Mouse (Mus musculus) kidney, postnatal 0 days (tissue): ENCODE measurements around the gene Gm44790. TPM values are rescaled to one million over a fixed set of nuclear protein-coding genes. Genes with fewer than 3 reads are reported as not detected.
A peak's percentile ranks its signal among the peaks of the same experiment; 100 is the strongest.

ENCODE experiments used
- ATAC-seq: fragments of 200-750 bp; cut with Nextera tagmentation; replicated peaks from 2 replicates; pipeline ENCODE4 v1.8.0; 2017; ENCODE audit warnings: low read depth, moderate number of reproducible peaks, moderate TSS enrichment, moderate library complexity; ENCODE audit not compliant: low FRiP score
- DNase-seq: peaks from one replicate; pipeline ENCODE4 v3.0.0-alpha.2; 2016; ENCODE audit warnings: low spot score
- H3K27ac ChIP-seq: fragments of 300-500 bp; sonication (generic); 2 replicates; pipeline ENCODE4 v1.5.1; 2014; ENCODE audit warnings: mild to moderate bottlenecking
- H3K27me3 ChIP-seq: fragments of 300-500 bp; sonication (generic); 2 replicates; pipeline ENCODE4 v1.6.1; 2014; ENCODE audit warnings: low read length, mixed read lengths; ENCODE audit not compliant: insufficient read depth
- H3K36me3 ChIP-seq: fragments of 300-500 bp; sonication (generic); 2 replicates; pipeline ENCODE4 v1.6.1; 2014; ENCODE audit warnings: low read length, mixed read lengths; ENCODE audit not compliant: insufficient read depth
- H3K4me1 ChIP-seq: fragments of 300-500 bp; sonication (generic); replicated peaks from 2 replicates; pipeline ENCODE4 v1.6.1; 2014; ENCODE audit warnings: antibody characterized with exemption, low read length, mixed read lengths; ENCODE audit not compliant: insufficient read depth
- H3K4me2 ChIP-seq: fragments of 300-500 bp; sonication (generic); 2 replicates; pipeline ENCODE4 v1.6.1; 2014; ENCODE audit warnings: mild to moderate bottlenecking, low read length, moderate library complexity, mixed read lengths
- H3K4me3 ChIP-seq: fragments of 300-500 bp; sonication (generic); replicated peaks from 2 replicates; pipeline ENCODE4 v1.5.1; 2014; ENCODE audit warnings: low read depth, low read length
- H3K9ac ChIP-seq: fragments of 300-500 bp; sonication (generic); 2 replicates; pipeline ENCODE4 v1.6.1; 2014; ENCODE audit warnings: low read depth, low read length
- H3K9me3 ChIP-seq: fragments of 300-500 bp; sonication (generic); replicated peaks from 2 replicates; pipeline ENCODE4 v1.6.1; 2016; ENCODE audit warnings: low read length, inconsistent platforms, mixed read lengths
- CTCF ChIP-seq: IDR thresholded peaks from 2 replicates; pipeline ENCODE4 v1.5.1; 2016; ENCODE audit warnings: antibody characterized with exemption, low read depth, mild to moderate bottlenecking, moderate library complexity
- WGBS: fragments of 180-500 bp; shearing (Covaris S2); extraction: QIAGEN DNeasy Blood & Tissue Kit; methylation state at CpG from one replicate; pipeline ENCODE4 v1.1.7; 2014; 5-methylcytosine and 5-hydroxymethylcytosine counted together
- polyA plus RNA-seq: library from polyadenylated mRNA; unstranded; fragments of >200 nt; fragmentation: Nextera tagmentation; extraction: Ambion mirVana; gene quantifications from 2 replicates; pipeline ENCODE4 v1.2.1, GENCODE M21; 2015

The Gm44790 gene
- polyA plus RNA-seq, 1 experiment from 2014 or later, result not detected

DNA sequence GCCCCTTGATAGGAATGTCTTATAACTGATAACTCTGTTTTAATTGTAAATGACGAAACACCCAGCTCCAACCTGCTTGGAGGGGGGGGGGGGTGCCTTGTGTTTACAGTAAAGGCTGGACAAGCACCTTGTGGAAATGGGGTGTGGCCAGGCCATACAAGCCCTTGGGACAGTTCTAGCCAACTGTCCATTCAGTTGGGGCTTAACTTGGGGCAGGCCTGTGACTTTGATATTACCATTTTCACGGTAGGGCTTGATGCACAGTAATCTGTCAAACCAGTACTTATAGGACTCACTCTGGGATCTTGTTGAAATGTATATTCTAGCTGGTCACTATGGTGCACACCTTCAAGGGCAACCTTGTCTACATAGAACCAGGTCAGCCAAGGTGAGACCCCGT is 44.9 kb downstream of the Gm44790 start:
- H3K4me2 ChIP-seq, result peak overlapping the region; percentile 57
- no peaks in the 10 kb centered on the region for H3K27me3 ChIP-seq
- no peaks in the 10 kb centered on the region for H3K9me3 ChIP-seq
- 0 out of 2 replicates have a peak, but pooled peaks cover 3% of the 10 kb centered on the region for H3K36me3 ChIP-seq
- H3K4me3 ChIP-seq, result no peak overlapping the region
- peak overlapping the region; percentile 87 for H3K27ac ChIP-seq
- peaks cover 12% of the 10 kb centered on the region; the same call in 1 of the 2 replicates for H3K4me1 ChIP-seq
- no peak for DNase-seq
- WGBS, result 86% methylated on average over 3 of the region's 3 CpGs
- no peak for TF ChIP-seq CTCF
- no peak for ATAC-seq
- H3K9ac ChIP-seq, result peak overlapping the region; percentile 51; the same call in 1 of the 2 replicates

DNA sequence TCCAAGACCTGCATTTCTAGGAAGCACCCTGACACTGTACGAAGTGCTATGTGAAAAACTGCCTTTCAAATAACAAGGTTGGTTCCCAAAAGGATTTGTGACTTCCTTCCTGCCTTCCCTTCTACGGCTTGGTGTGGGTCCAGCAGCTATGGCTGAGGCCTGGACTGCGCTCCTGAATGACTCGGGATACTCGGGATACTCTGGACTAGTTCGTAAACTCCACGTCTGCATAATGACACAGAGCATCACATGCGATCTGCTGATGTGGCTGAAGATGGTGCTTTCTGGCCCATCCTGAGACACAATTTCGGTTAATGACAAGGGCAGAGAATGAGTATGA is 45.3 kb downstream of the Gm44790 start:
- DNase-seq (no peak), ATAC-seq (peak; percentile 48)
- no peaks in the 10 kb centered on the region for H3K27me3 ChIP-seq
- peak overlapping the region; percentile 57 for H3K4me2 ChIP-seq
- no peak for TF ChIP-seq CTCF
- 15% methylated on average over 9 of the region's 9 CpGs for WGBS
- peak overlapping the region; percentile 87 for H3K27ac ChIP-seq
- H3K4me1 ChIP-seq, result peaks cover 14% of the 10 kb centered on the region; the same call in 1 of the 2 replicates
- H3K9ac ChIP-seq, result peak overlapping the region; percentile 51
- H3K9me3 ChIP-seq, result no peaks in the 10 kb centered on the region
- 0 out of 2 replicates have a peak, but pooled peaks cover 3% of the 10 kb centered on the region for H3K36me3 ChIP-seq
- H3K4me3 ChIP-seq, result peak overlapping the region; percentile 23

DNA sequence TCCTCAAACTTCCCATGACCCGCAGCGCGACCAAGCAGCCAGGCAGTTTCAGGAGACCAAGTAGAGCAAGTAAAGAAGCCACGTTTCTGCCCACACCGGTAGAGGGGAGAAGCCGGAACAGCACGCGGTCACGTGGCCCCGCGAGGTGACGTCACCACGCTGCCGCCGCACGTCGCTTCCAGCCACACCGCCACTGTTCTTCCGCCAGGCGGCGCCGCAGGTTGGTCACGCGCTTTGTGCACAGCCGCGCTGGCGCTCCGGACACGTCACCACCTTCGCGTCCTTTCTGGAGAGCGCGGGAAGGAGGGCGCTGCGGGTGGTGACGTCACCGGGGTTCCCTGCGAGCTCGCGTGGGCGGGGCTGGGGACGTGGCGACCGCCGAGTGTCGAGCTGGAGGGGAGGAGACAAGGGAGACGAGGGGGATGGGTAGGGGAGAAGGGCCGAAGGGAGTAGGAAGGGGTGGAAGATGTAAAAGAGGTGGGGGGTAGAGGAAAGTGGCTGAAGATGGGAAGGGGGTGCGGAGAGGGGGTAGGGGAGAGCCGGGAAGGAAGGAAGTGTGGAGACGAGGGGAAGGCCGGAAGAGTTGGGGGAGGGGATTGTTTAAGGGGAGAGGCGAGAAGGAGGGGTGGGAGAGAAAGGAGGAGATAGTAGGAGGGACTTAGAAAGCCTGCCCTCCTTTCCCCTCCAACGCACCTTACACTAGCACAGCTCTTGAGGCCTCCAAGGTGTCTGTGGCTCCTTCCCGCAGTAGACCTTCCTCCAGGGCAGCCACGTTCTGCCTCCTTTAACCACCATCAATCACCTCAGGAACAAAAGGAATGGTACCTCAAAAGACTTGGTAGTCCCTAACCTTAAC is 45.9 kb downstream of the Gm44790 start:
- TF ChIP-seq CTCF, result peak; percentile 100
- H3K36me3 ChIP-seq, result 0 out of 2 replicates have a peak, but pooled peaks cover 3% of the 10 kb centered on the region
- H3K9ac ChIP-seq, result peak overlapping the region; percentile 51
- ATAC-seq (peak; percentile 95), DNase-seq (peak; percentile 99)
- no peaks in the 10 kb centered on the region for H3K27me3 ChIP-seq
- peak overlapping the region; percentile 57 for H3K4me2 ChIP-seq
- H3K4me1 ChIP-seq, result peaks cover 14% of the 10 kb centered on the region; the same call in 1 of the 2 replicates
- under 1% methylated on average over 54 of the region's 56 CpGs for WGBS
- no peaks in the 10 kb centered on the region for H3K9me3 ChIP-seq
- peak overlapping the region; percentile 93 for H3K27ac ChIP-seq
- H3K4me3 ChIP-seq, result peak overlapping the region; percentile 25

DNA sequence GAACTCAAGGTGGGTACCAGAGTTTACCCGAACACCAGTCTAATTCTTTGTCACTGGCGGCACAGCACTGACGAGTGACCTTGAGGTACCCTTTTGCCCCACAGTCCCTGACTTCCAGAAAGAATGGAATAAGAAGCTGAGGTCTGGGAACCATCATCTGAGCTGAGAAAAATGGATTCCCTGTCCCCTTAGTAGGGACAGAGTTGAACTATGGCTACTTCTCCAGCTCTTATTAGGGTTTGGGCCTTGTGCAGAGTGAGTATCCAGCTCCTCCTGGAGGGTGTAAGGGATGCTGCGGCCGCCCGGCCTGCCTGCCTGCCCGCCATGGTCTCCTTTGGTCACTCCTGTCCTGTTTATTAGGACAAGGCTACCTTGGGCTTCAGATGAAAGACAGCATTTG is 46.6 kb downstream of the Gm44790 start:
- no peaks in the 10 kb centered on the region for H3K9me3 ChIP-seq
- peak overlapping the region; percentile 93 for H3K27ac ChIP-seq
- DNase-seq (peak; percentile 41), ATAC-seq (no peak)
- no peaks in the 10 kb centered on the region for H3K27me3 ChIP-seq
- peak overlapping the region; percentile 25 for H3K4me3 ChIP-seq
- peak overlapping the region; percentile 50; the same call in 1 of the 2 replicates for H3K9ac ChIP-seq
- TF ChIP-seq CTCF, result 0 out of 2 replicates have a peak, but pooled peaks have one; percentile 13
- H3K4me1 ChIP-seq, result peaks cover 14% of the 10 kb centered on the region; the same call in 1 of the 2 replicates
- 0 out of 2 replicates have a peak, but pooled peaks cover 3% of the 10 kb centered on the region for H3K36me3 ChIP-seq
- WGBS, result 54% methylated on average over 7 of the region's 7 CpGs
- peak overlapping the region; percentile 52 for H3K4me2 ChIP-seq

DNA sequence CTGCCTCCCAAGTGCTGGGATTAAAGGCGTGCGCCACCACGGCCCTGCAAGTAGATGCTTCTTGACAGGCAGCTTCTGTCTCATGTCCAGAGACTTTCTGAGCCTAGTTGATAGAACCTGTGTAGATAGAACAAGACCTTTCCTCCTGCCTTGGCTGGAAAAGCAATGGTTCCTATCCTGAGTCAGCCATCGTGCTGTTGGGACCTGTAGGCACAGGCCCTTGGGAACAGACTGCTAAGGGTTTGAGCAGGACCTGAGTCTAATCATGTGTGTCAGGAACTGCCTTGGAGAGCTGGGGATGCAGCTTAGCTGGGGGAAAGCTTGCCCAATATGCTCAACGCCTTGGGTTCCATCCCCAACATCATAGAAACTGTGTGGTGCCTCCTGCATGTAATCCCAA is 47.6 kb downstream of the Gm44790 start:
- Histone ChIP-seq H3K9ac (no peak overlapping the region), H3K27me3 (no peaks in the 10 kb centered on the region), H3K4me3 (no peak overlapping the region), H3K27ac (no peak overlapping the region), H3K36me3 (0 out of 2 replicates have a peak, but pooled peaks cover 3% of the 10 kb centered on the region), H3K4me1 (peaks cover 21% of the 10 kb centered on the region), H3K4me2 (no peak overlapping the region), H3K9me3 (no peaks in the 10 kb centered on the region)
- no peak for TF ChIP-seq CTCF
- ATAC-seq (no peak), DNase-seq (no peak)
- 96% methylated on average over 5 of the region's 5 CpGs for WGBS

DNA sequence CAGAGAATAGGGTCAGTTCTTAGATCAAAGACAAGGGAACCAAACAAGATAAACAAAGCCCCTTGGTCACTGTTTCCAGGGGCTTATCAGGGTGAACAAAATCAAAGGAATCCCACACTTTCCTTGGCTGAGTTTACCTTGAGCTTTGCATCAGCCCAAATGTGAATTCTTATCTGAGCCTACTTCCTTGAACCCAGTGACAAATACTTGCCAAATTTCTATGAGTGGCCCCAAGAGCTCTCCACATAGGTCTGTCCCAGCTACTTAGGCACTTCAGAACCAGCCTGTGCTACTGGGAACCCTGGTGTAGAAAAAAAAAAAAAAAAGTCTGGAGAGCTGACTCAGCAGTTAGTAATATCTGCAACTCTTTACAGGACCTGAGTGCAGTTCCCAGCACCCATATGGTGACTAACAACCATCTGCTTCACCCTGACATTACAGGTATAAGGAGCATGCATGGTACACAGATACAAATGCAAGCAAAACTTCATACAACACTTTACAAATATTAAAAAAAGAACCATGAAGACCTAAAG is 48.3 kb downstream of the Gm44790 start:
- Histone ChIP-seq H3K36me3 (no peaks in the 10 kb centered on the region), H3K4me3 (no peak overlapping the region), H3K27ac (peak overlapping the region; percentile 68; the same call in 1 of the 2 replicates), H3K9me3 (no peaks in the 10 kb centered on the region), H3K27me3 (no peaks in the 10 kb centered on the region), H3K4me1 (peaks cover 27% of the 10 kb centered on the region), H3K4me2 (no peak overlapping the region), H3K9ac (no peak overlapping the region)
- DNase-seq, result no peak
- ATAC-seq, result no peak
- no peak for TF ChIP-seq CTCF
